Mouse (Mus musculus): ENCODE measurements around the gene Fam131b.

The Fam131b gene

DNA sequence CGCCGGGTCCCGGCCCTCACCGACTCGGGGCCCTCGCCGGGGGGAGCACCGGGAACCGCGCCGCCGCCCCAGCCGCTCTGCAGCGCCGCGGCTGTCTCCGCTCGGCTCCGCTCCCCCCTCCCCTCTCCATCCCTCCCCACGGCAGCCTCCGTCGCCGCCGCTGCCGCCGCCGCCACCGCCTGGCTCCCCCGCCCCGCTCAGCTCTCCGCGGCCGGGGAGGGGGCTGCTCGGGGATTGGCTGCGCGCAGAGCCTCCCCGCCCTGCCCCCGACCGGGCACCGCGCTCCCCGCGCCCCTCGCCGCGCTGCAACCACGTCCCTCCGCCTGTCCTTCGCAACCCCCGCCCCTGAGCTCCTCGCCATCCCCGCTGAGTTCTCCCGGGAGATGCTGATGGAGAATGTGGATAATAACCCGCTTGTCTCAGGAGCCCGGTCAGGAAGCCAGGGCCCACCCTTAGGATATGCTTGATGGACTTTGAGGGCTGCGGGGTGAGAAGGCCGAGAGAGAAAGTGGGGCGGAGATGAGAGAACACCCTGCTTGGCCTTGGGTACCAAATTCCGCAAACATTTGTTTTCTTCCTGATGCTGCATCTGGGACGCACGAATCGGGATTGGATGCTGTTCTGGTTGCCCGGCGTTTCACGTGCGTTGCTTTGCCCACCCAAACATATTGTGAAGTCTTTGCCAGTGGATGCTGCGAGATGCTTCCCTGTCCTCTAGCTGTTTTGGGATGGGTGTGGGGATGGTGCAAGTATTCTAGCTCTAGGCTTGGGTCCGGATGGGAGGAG is at the start of gene Fam131b:
Fam131b (minus strand) TSS at position 162 of the 786 bp plus-strand sequence.
- TF ChIP-seq GATA4 (IDR thresholded peaks at IDR 0.05; ENCODE audit: insufficient replicate concordance, low read length): no peak

- TF ChIP-seq GATA4 (IDR thresholded peaks at IDR 0.05; ENCODE audit: insufficient replicate concordance, low read length): no peak
Measured at GRCm38 (mm10) chr6:42373669-42374430, 49.4 kb upstream of the Fam131b start.

DNA sequence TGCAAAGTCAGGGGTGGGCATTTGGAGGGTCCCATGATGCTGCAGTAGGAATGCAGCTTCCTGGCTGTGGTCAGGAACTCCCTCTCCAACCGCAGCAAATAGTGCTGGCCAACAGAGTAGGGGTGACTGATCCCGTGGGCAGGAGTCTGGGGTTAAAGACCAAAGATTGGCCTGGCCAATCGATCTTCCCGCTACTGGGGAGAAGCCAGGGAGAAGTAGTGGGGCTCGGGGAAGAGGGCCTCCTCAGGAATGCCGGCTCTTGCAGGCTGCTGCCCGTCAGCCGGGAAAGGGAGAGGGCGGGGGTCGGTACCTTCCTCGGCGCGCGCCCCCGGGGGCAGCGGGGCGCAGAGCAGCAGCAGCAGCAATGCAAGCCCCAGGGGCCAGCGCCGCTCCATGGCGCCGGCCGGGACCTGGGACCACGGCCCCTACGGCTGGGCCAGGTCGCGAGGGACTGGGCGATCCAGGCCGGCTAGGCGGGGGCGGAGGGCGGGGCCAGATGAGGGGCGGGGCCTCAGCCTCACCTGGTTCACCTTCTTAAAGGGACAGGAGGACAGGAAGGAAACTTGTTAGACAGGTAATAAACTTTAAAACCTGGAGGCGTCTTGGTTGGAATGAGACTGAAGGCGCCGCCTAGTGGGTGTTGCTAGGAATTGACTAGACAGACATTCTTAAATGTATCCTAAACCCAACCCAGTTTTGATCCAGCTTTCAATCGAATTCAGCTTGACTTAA is 48.5 kb upstream of the Fam131b start, which contains the start of gene Epha1:
Epha1 (minus strand) TSS at position 453 of the 732 bp plus-strand sequence.
- no peak; the same call in 1 of the 2 replicates for TF ChIP-seq GATA4 (IDR thresholded peaks at IDR 0.05; ENCODE audit: insufficient replicate concordance, low read length)

GRCm38 (mm10) chr6:42372421-42372815 is 48.0 kb upstream of the Fam131b start:
- TF ChIP-seq GATA4 (IDR thresholded peaks at IDR 0.05; ENCODE audit: insufficient replicate concordance, low read length): no peak

- no peak for TF ChIP-seq GATA4 (IDR thresholded peaks at IDR 0.05; ENCODE audit: insufficient replicate concordance, low read length)
Measured at GRCm38 (mm10) chr6:42372001-42372400, 47.6 kb upstream of the Fam131b start.

DNA sequence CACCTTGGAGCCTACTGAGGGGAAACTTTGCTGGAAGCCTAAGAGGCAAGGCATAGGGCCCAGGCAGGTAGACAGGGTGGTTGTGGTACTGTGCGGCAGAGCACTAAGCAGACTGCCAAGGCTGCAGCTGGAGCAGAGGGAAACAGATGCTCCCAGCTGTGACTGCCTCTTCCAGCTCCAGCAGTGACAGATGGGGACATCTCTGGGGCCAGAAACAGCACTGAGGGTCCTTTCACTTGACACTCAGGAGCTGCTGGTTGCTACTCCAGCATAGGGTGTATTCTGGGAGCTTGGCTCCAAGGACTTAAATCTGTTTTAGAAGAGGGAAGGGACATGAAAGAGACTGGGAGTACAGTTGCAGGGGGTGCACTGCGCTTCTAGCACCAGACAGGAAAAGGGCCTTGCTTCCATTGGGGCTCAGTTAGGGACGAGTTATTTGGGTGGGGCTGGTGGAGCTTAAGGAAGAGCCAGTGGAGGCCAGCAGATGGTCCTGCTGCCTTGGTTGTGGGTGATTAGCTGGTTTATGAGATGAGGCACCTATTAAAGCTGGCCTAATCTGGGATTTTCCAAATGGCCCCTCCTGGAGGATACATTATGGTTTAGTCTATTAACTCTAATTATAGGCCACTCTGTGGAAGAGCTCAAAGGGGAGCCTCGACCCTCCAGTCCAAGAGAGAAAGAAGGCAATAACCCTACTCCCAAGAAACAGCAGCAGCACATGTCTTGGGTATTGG is 46.4 kb upstream of the Fam131b start:
- no peak for TF ChIP-seq GATA4 (IDR thresholded peaks at IDR 0.05; ENCODE audit: insufficient replicate concordance, low read length)

DNA sequence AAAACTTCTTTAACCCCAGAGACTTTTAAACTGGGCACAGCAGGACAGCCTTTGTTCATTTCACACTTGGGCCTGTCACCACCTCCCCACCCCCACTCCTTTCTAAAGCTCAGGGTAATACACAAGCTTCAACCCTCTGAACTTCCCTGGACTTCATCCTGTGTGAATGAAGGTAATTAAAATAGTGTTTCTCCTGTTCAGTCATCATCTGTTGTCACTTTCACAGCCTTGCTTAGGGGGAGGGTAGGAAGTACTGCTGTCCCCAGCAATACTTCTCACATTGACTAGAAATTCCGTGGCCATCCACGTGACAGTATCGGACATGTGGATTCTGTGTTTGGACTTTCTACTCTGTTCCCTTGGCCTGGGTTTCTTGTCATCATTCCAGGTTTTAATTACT is 45.4 kb upstream of the Fam131b start:
- no peak for TF ChIP-seq GATA4 (IDR thresholded peaks at IDR 0.05; ENCODE audit: insufficient replicate concordance, low read length)

- no peak for TF ChIP-seq GATA4 (IDR thresholded peaks at IDR 0.05; ENCODE audit: insufficient replicate concordance, low read length)
Measured at GRCm38 (mm10) chr6:42365215-42365614, 40.8 kb upstream of the Fam131b start.

GRCm38 (mm10) chr6:42364607-42365006 is 40.2 kb upstream of the Fam131b start:
- no peak for TF ChIP-seq GATA4 (IDR thresholded peaks at IDR 0.05; ENCODE audit: insufficient replicate concordance, low read length)

GRCm38 (mm10) chr6:42364066-42364465 is 39.6 kb upstream of the Fam131b start:
- TF ChIP-seq GATA4 (IDR thresholded peaks at IDR 0.05; ENCODE audit: insufficient replicate concordance, low read length): no peak

DNA sequence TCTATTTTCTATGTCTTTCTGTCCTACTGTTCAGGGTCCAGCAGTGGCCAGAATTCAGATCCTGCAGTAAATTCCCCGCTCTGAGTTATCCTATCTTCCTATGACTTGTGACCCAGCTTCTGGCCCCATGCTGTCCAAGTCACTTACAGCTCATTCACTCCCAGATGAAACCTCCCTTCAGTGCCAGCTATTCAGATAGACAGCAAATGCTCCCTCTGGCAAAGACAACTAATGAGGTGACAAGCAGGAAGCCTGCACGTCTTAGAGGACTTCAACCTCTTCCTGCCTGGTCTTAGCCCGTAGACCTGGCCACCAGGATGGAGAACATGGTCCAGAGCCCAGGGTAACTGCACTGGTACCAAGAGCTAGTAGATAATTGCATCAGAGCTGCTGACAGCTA is 38.5 kb upstream of the Fam131b start:
- TF ChIP-seq GATA4 (IDR thresholded peaks at IDR 0.05; ENCODE audit: insufficient replicate concordance, low read length): no peak

- no peak for TF ChIP-seq GATA4 (IDR thresholded peaks at IDR 0.05; ENCODE audit: insufficient replicate concordance, low read length)
Measured at GRCm38 (mm10) chr6:42362497-42362896, 38.1 kb upstream of the Fam131b start.

DNA sequence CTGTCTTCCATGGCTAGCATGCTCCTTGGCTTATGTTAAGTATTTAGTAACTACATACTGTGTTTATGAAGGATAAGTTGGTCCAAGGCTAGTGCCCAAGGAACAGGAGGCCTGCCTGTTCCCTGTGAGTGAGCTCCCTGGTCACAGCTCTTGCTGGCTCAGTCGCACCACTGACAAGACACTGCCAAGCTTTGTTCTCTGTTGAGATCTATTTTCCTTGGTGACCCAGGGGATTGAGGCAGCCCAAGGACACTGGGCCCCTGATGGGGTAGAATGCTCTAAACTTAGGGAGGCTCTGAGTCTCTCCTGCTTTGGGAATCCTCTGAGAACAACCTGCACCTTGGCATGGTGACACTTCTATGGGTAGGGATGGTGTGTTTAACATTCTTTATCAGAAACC is 37.6 kb upstream of the Fam131b start:
- TF ChIP-seq GATA4 (IDR thresholded peaks at IDR 0.05; ENCODE audit: insufficient replicate concordance, low read length): no peak

- TF ChIP-seq GATA4 (IDR thresholded peaks at IDR 0.05; ENCODE audit: insufficient replicate concordance, low read length): no peak
Measured at GRCm38 (mm10) chr6:42361041-42361895, 36.8 kb upstream of the Fam131b start.
